ENCODE assay signal across 9 mouse cellular contexts in the genomic region with DNA sequence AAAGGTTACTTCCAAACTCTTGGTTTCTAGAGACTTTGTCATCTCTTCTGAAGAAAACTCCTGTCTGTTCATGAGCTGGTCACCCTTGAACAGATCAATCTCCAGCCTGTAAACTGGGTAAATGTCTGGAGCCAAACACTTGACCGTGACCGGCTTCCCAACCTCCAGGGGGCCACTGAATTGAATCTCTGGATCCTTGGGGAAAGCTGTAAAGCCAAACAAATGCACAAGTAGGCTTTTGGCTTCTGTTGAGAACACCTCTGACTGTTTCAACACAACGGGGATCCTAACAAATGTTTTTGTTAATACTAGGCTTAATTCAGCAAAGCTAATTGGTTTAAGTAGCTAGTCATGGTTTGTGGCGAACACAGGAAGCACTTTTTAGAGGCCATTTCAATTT. TPM values are rescaled to one million over a fixed set of nuclear protein-coding genes. Genes with fewer than 3 reads are reported as not detected.
DNase-seq lines count a peak whose midpoint lies in the region; ATAC-seq and TF ChIP-seq lines count a peak whose summit lies in the region.
"Had no signal": no experiment of that assay in that cellular context is flagged by ENCODE, and none has a peak within 500 bp of the region (broad histone marks: within the 10 kb centered on the region; RNA-seq: fewer than 3 reads in every experiment).

No protein-coding gene starts in this region.

- peak overlapping the region; percentile 85 for H3K9ac ChIP-seq in heart, embryonic 13.5 days
- H3K9ac ChIP-seq in heart, postnatal 0 days (replicated peaks; ENCODE audit: low read depth, low read length), result peak overlapping the region; percentile 48; the same call in 1 of the 2 replicates
- H3K9ac ChIP-seq in liver, embryonic 16.5 days (ENCODE audit: low read depth, low read length), result no peak overlapping the region

- peak overlapping the region; percentile 93 for H3K27ac ChIP-seq in heart, embryonic 13.5 days (replicated peaks)
- peak overlapping the region; percentile 87 for H3K27ac ChIP-seq in heart, postnatal 0 days (ENCODE audit: low read depth)
- peak overlapping the region; percentile 76 for H3K27ac ChIP-seq in liver, embryonic 16.5 days (ENCODE audit: low read length)

- peaks cover 34% of the 10 kb centered on the region for H3K36me3 ChIP-seq in heart, embryonic 13.5 days
- H3K36me3 ChIP-seq in heart, postnatal 0 days (replicated peaks; ENCODE audit: control insufficient read depth, insufficient read depth, low read length), result peaks cover 21% of the 10 kb centered on the region
- peaks cover 5% of the 10 kb centered on the region; the same call in 1 of the 2 replicates for H3K36me3 ChIP-seq in liver, embryonic 16.5 days (ENCODE audit: control insufficient read depth, insufficient read depth)

- WGBS in heart, embryonic 13.5 days, result 33% methylated on average over 4 of the region's 4 CpGs
- 30% methylated on average over 4 of the region's 4 CpGs for WGBS in heart, postnatal 0 days
- WGBS in liver, embryonic 16.5 days (ENCODE audit: insufficient replicate concordance), result 46% methylated on average over 4 of the region's 4 CpGs

- no peak for TF ChIP-seq EP300 in heart, postnatal 0 days (IDR thresholded peaks at IDR 0.05; ENCODE audit: low read depth)

- peaks cover 19% of the 10 kb centered on the region for H3K4me1 ChIP-seq in heart, embryonic 13.5 days
- peaks cover 14% of the 10 kb centered on the region for H3K4me1 ChIP-seq in heart, postnatal 0 days (ENCODE audit: control insufficient read depth, insufficient read depth)
- no peaks in the 10 kb centered on the region for H3K4me1 ChIP-seq in liver, embryonic 16.5 days (ENCODE audit: control insufficient read depth, low read depth, low read length)

- H3K27me3 ChIP-seq in heart, embryonic 13.5 days (replicated peaks), result no peaks in the 10 kb centered on the region
- H3K27me3 ChIP-seq in heart, postnatal 0 days (ENCODE audit: control insufficient read depth, insufficient read depth, low read length), result no peaks in the 10 kb centered on the region
- no peaks in the 10 kb centered on the region for H3K27me3 ChIP-seq in liver, embryonic 16.5 days (ENCODE audit: control insufficient read depth, insufficient read depth, low read depth, low read length)

- H3K4me3 ChIP-seq in heart, embryonic 13.5 days, result peak overlapping the region; percentile 63
- peak overlapping the region; percentile 64 for H3K4me3 ChIP-seq in heart, postnatal 0 days (ENCODE audit: low read depth, low read length)
- H3K4me3 ChIP-seq in liver, embryonic 16.5 days (ENCODE audit: low read depth, low read length), result peak overlapping the region; percentile 32

- peak; percentile 12; the same call in 1 of the 2 replicates for TF ChIP-seq CTCF in heart, postnatal 0 days (IDR thresholded peaks at IDR 0.05; ENCODE audit: low read depth)

- H3K9me3 ChIP-seq in heart, embryonic 13.5 days, result no peaks in the 10 kb centered on the region
- H3K9me3 ChIP-seq in heart, postnatal 0 days (replicated peaks; ENCODE audit: control insufficient read depth, low read length), result no peaks in the 10 kb centered on the region
- no peaks in the 10 kb centered on the region for H3K9me3 ChIP-seq in liver, embryonic 16.5 days (replicated peaks; ENCODE audit: control insufficient read depth, low read length)

- peak overlapping the region; percentile 73 for H3K4me2 ChIP-seq in heart, embryonic 13.5 days
- peak overlapping the region; percentile 82 for H3K4me2 ChIP-seq in heart, postnatal 0 days (ENCODE audit: low read depth, low read length)
- peak overlapping the region; percentile 56 for H3K4me2 ChIP-seq in liver, embryonic 16.5 days (ENCODE audit: low read depth, low read length)

- intact Hi-C loops in heart, postnatal 25 days (cut with DNase I), result loop anchor here (5.0 to 10.0 kb wide), 2 partner anchors 44 to 199 kb away; no protein-coding TSS in a partner anchor

- no peak for ATAC-seq in heart, embryonic 13.5 days (ENCODE audit: extremely low read depth, insufficient number of reproducible peaks, low FRiP score, low TSS enrichment)
- ATAC-seq in heart, postnatal 0 days (ENCODE audit: insufficient read depth, low read depth), result no peak
- no peak for ATAC-seq in liver, embryonic 16.5 days (ENCODE audit: low read depth)
- ATAC-seq in CD4-positive, CD25-positive, alpha-beta regulatory T cell, adult 4 months, result no peak

- DNase-seq in heart, postnatal 25 days (ENCODE audit: low spot score), result no peak
- DNase-seq in adipocyte (ENCODE audit: low spot score), result peak; percentile 48
- no peak for DNase-seq in heart, postnatal 0 days (ENCODE audit: low spot score)
- DNase-seq in B cell, adult 2 months, result no peak
- no peak for DNase-seq in c-Kit-positive CD71-positive TER-119-positive erythroid progenitor cells, embryonic 14.5 days (ENCODE audit: low spot score)
- DNase-seq: thymus, postnatal 36 days had no signal

RNA-seq across cellular contexts. Expression of a gene that starts 3.4 kb away (rescaled TPM):
- 56.4 and 67.5 TPM in 2 replicates for polyA plus RNA-seq in heart, embryonic 13.5 days (2015; fragmentation: Nextera tagmentation; extraction: Ambion mirVana)
- total RNA-seq in heart, postnatal 25 days (2021), result 10 to 100 TPM; 14.7 to 17.1 TPM
- 52.1 and 62.4 TPM in 2 replicates for total RNA-seq in heart, postnatal 0 days (2014; rRNA removed; ENCODE audit: low replicate concordance)
- polyA plus RNA-seq in heart, postnatal 0 days (2015; fragmentation: Nextera tagmentation; extraction: Ambion mirVana), result 49.3 and 51.3 TPM in 2 replicates
- 109 and 110 TPM in 2 replicates for polyA plus RNA-seq in liver, embryonic 16.5 days (2015; fragmentation: Nextera tagmentation; extraction: Ambion mirVana)
- 1 to 10 TPM; 5.4 to 7.8 TPM for polyA plus RNA-seq in CD4-positive, CD25-positive, alpha-beta regulatory T cell, adult 4 months (2017; shearing (Covaris generic))
